Mouse (Mus musculus): ENCODE measurements at regions not wholly inside any gene's neighbourhood (a gene's known extent, or its start where the extent isn't known, plus 50 kb on each side); places are given as distances from the start of the nearest gene placed in this dataset.

DNA sequence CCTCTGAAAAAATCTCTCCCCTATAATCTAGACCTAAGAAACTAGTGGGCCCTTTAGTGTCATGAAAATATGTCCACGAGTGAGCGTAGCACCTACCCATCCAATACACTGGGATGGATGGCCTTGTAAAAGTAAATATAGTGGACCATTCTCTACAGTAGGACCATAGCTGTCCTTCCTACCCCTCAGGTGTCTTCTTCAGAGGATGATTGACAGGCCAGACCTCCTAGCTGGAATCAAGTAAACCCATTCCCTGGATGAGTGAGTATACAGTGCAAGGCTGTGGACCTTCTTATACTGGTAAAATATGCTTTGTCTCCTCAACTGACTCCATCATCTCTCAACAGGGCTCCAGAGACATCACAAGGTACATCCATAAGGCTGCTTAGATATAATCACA, 274.8 kb upstream of the Vstm2b start:
- intact Hi-C loops (cut with DNase I): no loop called here
- no peak for DNase-seq (ENCODE audit: low spot score)

DNA sequence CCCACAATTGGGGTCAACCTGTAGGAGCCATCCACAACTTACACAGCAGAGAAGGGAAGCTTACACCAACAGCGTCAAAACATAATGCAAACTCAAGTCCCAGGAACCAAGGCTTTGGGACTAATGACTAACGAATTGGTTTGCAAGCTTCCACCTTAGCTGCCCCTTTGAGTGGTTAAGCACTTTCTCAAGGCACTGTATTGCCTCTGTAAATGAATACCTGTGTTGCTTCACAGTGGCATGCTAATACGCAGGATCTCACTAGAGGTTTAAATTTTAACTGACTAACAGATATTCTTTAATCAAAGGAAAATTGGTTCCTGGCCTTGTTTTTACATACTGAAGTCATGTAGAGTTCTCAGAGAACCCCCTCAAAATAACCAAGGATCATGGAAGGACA, 261.8 kb upstream of the Vstm2b start:
- no peak for DNase-seq (ENCODE audit: low spot score)
- intact Hi-C loops (cut with DNase I): no loop called here

DNA sequence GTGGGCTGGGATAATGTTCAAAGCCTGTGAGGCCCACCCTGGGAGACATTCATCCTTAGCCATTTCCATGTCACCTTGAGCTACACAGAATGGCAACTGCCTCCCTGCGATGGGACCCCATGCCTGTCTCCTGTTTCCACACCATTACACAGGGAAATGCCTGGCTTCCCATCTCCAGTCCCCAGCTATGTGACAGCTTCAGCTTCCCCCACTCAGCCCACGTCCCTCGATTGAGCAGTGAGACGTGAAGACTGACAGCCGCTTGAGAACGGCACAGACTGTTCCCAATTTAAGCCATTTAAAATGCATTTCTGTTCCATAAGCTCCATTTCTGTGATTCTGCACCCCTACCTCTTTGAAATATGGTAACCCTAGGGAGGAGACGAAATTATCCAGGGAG, 243.1 kb upstream of the Vstm2b start:
- no peak for DNase-seq (ENCODE audit: low spot score)
- intact Hi-C loops (cut with DNase I): no loop called here

DNA sequence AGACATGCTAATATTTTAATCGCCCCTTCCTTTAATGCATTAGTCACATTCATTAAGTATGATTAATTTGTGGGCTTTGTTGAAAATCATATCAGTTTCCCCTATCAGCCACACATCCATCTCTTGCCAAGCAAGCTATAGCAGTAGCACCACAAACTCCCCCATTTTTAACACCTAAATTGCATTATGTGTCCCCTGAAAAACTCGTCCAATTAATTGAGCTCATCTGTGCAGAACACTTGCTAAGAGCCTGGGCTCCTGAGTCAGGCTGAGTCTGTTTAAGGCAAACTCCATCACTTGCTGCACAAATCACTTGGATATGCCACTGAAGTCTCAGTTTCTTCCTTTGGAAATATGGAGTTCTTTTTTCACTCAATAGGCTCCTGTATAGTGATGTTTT, 242.7 kb upstream of the Vstm2b start:
- DNase-seq (ENCODE audit: low spot score): no peak
- intact Hi-C loops (cut with DNase I): no loop called here

GRCm38 (mm10) chr7:40659662-40660061, 238.5 kb upstream of the Vstm2b start:
- DNase-seq (ENCODE audit: low spot score): no peak
- intact Hi-C loops (cut with DNase I): no loop called here

DNA sequence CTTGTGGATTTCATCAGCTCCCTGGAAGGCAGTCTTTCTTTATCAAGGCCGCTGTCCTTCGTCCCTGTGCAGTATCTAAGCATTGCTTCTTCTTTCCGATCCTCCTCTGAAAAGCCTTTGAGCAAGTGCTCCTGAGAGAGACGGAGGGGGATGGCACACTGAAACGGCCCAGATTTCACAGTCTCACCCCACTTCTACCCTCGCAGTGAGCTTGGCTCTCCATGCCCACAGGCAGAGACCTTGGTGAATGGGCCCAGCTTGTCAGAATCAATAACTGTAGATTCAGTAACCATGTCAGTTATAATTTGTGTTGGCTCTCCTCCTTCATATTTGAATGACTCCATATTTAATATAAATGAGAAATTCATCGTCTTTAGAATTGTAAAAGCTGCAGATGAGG, 234.3 kb upstream of the Vstm2b start:
- no peak for DNase-seq (ENCODE audit: low spot score)
- intact Hi-C loops (cut with DNase I): no loop called here

- no peak for DNase-seq (ENCODE audit: low spot score)
- intact Hi-C loops (cut with DNase I): no loop called here
Measured at GRCm38 (mm10) chr7:40666625-40667024, 231.5 kb upstream of the Vstm2b start.

- intact Hi-C loops (cut with DNase I): no loop called here
- DNase-seq (ENCODE audit: low spot score): no peak
Measured at GRCm38 (mm10) chr7:40670401-40670800, 227.7 kb upstream of the Vstm2b start.

GRCm38 (mm10) chr7:40671068-40671467, 227.1 kb upstream of the Vstm2b start:
- DNase-seq (ENCODE audit: low spot score): no peak
- intact Hi-C loops (cut with DNase I): no loop called here

DNA sequence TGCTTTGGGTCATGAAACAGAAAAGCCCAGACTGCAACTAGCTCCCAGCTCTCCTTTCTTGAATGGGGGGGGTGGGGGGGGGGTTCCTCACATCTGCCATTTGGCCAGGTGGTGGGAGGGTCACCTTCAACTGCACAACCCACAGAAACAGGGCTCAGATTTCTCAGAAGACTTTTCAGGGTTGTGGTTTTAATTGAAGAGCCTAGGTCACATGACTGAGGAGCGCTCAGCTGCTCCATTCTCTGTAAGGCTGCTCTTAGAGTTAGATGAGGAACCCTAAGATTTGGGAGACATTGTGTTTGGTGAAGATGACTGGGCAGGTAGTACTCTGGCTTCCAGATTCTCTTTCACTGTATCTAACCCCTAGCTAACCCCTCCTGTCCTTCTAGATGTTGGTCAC, 225.8 kb upstream of the Vstm2b start:
- no peak for DNase-seq (ENCODE audit: low spot score)
- intact Hi-C loops (cut with DNase I): no loop called here

DNA sequence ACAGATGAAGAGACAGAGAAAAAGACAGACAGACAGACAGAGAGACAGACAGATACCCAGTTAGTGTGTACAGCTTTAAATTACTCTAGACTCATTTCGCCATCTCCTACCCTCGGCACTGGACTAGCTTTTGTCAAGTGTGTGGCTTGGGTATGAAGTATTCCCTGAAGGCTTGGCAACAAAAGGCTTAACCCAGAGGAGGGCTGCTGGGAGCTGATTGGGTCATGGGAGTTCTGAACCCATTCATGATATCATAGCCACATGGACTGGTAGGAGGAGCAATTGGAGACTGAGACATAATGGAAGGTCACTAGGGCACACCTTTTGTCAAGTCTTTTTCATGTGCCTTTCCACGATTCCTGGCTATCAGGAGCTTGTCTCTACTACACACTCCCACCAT, 223.7 kb upstream of the Vstm2b start:
- intact Hi-C loops (cut with DNase I): no loop called here
- DNase-seq (ENCODE audit: low spot score): no peak

GRCm38 (mm10) chr7:40677601-40678000, 220.5 kb upstream of the Vstm2b start:
- intact Hi-C loops (cut with DNase I): no loop called here
- no peak for DNase-seq (ENCODE audit: low spot score)

GRCm38 (mm10) chr7:40680567-40680966, 217.6 kb upstream of the Vstm2b start:
- no peak for DNase-seq (ENCODE audit: low spot score)
- intact Hi-C loops (cut with DNase I): no loop called here

GRCm38 (mm10) chr7:40680993-40681392, 217.1 kb upstream of the Vstm2b start:
- intact Hi-C loops (cut with DNase I): no loop called here
- no peak for DNase-seq (ENCODE audit: low spot score)

DNA sequence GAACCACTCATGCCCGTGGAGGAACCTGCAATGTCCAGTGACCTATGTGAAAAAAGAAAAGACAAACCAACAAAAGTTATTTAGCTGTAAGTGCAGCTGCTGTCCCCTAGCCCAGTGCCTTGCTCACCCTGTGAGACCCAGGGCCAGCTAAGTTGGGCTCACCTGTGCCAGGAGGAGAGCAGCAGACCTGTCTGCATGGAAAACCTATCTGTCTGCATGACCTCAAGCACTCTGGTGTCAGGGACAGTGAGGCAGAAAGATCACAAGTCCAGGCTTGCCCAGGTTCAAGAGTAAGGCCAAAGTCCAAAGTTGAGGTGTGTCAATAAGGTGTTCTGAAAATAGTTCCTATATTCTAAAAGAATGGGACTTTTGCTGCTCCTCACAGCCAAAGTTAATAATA, 215.0 kb upstream of the Vstm2b start:
- no peak for DNase-seq (ENCODE audit: low spot score)
- intact Hi-C loops (cut with DNase I): no loop called here

DNA sequence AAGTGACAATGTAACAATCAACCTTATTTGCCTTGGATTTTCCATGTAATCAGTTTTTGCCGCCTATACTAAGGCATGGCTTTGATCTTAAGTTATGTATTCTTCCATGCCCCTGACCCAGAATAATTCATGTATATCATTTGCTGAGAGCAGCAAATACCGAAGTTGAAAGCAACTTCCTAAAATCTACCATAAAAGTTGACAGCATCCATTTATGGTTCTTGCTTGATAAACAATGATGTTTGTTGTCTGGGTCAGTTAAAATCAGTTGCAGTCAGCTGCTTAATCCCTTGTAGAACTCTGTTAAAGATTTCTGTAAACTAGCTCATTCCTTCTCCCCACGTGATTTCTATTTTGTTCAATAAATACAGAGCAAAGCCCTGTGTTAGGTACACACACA, 214.5 kb upstream of the Vstm2b start:
- intact Hi-C loops (cut with DNase I): no loop called here
- no peak for DNase-seq (ENCODE audit: low spot score)

DNA sequence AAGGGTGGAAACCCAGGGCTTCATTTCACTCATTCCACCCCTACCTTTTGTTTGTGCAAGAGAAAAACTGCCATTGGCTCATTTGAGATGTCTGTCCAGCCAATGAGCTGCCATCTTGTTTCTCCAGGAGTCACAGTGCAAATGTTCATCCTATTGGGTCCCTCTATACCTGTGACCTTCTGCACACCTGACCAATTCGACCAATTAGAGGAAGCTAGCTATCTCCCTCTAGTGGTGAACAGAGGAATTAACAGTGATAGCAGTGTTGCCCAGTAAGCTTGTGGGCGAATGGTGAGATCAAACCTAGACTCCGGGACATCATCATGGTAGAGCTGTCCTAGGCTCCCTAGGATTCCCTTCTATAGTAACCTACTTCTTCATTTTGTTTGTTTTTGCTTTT, 211.1 kb upstream of the Vstm2b start:
- no peak for DNase-seq (ENCODE audit: low spot score)
- intact Hi-C loops (cut with DNase I): no loop called here

- intact Hi-C loops (cut with DNase I): no loop called here
- no peak for DNase-seq (ENCODE audit: low spot score)
Measured at GRCm38 (mm10) chr7:40688546-40688945, 209.6 kb upstream of the Vstm2b start.

DNA sequence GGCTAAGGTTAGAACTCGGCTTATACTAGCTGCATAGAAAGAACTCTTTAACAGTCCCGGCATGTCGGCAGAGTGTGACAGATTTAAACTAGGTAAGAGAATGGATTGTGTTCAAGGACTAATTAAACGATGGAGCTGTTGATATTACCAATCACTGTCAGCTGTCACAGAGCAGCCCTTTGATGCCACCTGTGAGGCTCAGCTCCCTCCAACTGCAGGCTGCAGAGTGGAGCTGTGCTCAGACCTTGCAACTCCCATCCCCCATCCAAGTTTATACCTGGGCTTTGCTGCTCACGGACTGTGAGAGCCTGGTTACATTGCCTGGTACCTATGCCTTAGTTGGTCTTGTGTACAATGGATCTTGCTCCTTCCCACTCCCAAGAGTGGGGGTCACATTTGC, 204.4 kb upstream of the Vstm2b start:
- intact Hi-C loops (cut with DNase I): no loop called here
- no peak for DNase-seq (ENCODE audit: low spot score)

- intact Hi-C loops (cut with DNase I): no loop called here
- DNase-seq (ENCODE audit: low spot score): no peak
Measured at GRCm38 (mm10) chr7:40697551-40697950, 200.6 kb upstream of the Vstm2b start.

DNA sequence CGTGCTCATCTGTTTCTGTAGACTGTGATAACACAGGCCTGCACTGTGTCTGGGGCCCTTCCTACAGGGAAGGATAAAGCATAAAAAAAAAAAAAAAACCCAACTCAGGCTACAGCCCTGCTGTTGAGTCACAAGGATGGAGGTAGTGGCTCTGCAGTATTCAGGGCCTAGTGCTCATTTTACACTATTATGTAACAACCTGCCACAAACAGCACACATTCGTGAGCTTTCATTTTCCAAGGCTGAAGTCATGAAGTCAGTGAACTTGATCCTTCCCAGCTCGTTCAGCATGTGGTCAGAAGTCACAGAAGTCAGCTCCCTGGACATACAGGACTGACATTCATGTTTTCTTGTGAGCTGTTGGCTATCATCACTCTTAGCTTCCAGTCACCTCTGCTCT, 199.8 kb upstream of the Vstm2b start:
- no peak for DNase-seq (ENCODE audit: low spot score)
- intact Hi-C loops (cut with DNase I): no loop called here

DNA sequence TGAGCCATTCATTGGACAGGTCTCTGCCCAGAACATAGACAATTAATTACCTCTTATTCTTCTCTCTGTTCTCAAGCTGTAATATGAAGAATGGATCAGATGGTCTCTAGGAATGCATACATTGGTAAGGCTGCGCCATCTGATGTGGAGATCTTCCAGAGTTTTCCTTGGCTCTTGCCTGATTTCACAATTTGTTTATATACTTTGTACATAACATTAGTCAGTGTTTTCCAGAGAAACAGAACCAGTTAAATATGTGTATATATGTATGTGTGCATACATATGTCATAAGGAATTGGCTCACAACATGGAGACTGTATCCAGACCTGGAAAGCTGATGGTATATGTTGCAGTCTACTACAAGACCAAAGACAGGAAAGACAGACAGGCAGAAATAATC, 198.5 kb upstream of the Vstm2b start:
- DNase-seq (ENCODE audit: low spot score): no peak
- intact Hi-C loops (cut with DNase I): no loop called here

GRCm38 (mm10) chr7:40700656-40701055, 197.5 kb upstream of the Vstm2b start:
- DNase-seq (ENCODE audit: low spot score): no peak
- intact Hi-C loops (cut with DNase I): no loop called here
